Mouse (Mus musculus) lung, postnatal 0 days (tissue): Measurements from ENCODE around the gene Cyb5d1. TPM values are rescaled to one million over a fixed set of nuclear protein-coding genes. Genes with fewer than 3 reads are reported as not detected.

ENCODE experiments used
- ATAC-seq: fragments of 200-750 bp; cut with Nextera tagmentation; 2 replicates; pipeline ENCODE4 v1.8.0; 2017; ENCODE audit warnings: moderate library complexity
- DNase-seq: peaks from one replicate; pipeline ENCODE4 v3.0.0-alpha.2; 2016; ENCODE audit warnings: low spot score
- H3K27ac ChIP-seq: fragments of 300-500 bp; sonication (generic); 2 replicates; pipeline ENCODE4 v1.5.1; 2014; ENCODE audit warnings: antibody characterized with exemption, mild to moderate bottlenecking, low read length, mixed read lengths
- H3K27me3 ChIP-seq: fragments of 300-500 bp; sonication (generic); replicated peaks from 2 replicates; pipeline ENCODE4 v1.6.1; 2014; ENCODE audit warnings: low read length, mixed read lengths; ENCODE audit not compliant: insufficient read depth
- H3K36me3 ChIP-seq: fragments of 300-500 bp; sonication (generic); 2 replicates; pipeline ENCODE4 v1.6.1; 2014; ENCODE audit warnings: low read length, mixed read lengths; ENCODE audit not compliant: insufficient read depth
- H3K4me1 ChIP-seq: fragments of 300-500 bp; sonication (generic); 2 replicates; pipeline ENCODE4 v1.6.1; 2014; ENCODE audit warnings: antibody characterized with exemption, low read depth, low read length, mixed read lengths; ENCODE audit not compliant: insufficient read depth
- H3K4me2 ChIP-seq: fragments of 300-500 bp; sonication (generic); replicated peaks from 2 replicates; pipeline ENCODE4 v1.6.1; 2014; ENCODE audit warnings: low read depth, mild to moderate bottlenecking, low read length, moderate library complexity, mixed read lengths
- H3K4me3 ChIP-seq: fragments of 300-500 bp; sonication (generic); 2 replicates; pipeline ENCODE4 v1.5.1; 2014; ENCODE audit warnings: low read depth, low read length
- H3K9ac ChIP-seq: fragments of 300-500 bp; sonication (generic); replicated peaks from 2 replicates; pipeline ENCODE4 v1.6.1; 2014; ENCODE audit warnings: low read depth, mild to moderate bottlenecking
- H3K9me3 ChIP-seq: fragments of 300-500 bp; sonication (generic); 2 replicates; pipeline ENCODE4 v1.6.1; 2016; ENCODE audit warnings: low read length, mixed read lengths
- CTCF ChIP-seq: IDR thresholded peaks from 2 replicates; pipeline ENCODE4 v1.5.1; 2016; ENCODE audit warnings: antibody characterized with exemption, mild to moderate bottlenecking
- EP300 ChIP-seq: IDR thresholded peaks from 2 replicates; pipeline ENCODE4 v1.6.1; 2016; ENCODE audit warnings: antibody characterized with exemption, mild to moderate bottlenecking, control low read depth
- WGBS: fragments of 180-500 bp; shearing (Covaris S2); extraction: QIAGEN DNeasy Blood & Tissue Kit; methylation state at CpG from one replicate; pipeline ENCODE4 v1.1.7; 2014; 5-methylcytosine and 5-hydroxymethylcytosine counted together
- polyA plus RNA-seq: library from polyadenylated mRNA; unstranded; fragments of >200 nt; fragmentation: Nextera tagmentation; extraction: Ambion mirVana; gene quantifications from 2 replicates; pipeline ENCODE4 v1.2.1, GENCODE M21; 2015

The Cyb5d1 gene
- polyA plus RNA-seq, 1 experiment from 2014 or later = 16.3 TPM

- Histone ChIP-seq H3K4me3 (no peak overlapping the region), H3K9me3 (no peaks in the 10 kb centered on the region), H3K36me3 (no peaks in the 10 kb centered on the region), H3K4me2 (no peak overlapping the region), H3K27me3 (no peaks in the 10 kb centered on the region), H3K27ac (no peak overlapping the region), H3K9ac (no peak overlapping the region), H3K4me1 (peaks cover 6% of the 10 kb centered on the region; the same call in 1 of the 2 replicates)
- DNase-seq = no peak
- no peak for ATAC-seq
- TF ChIP-seq CTCF (no peak), EP300 (no peak)
- WGBS = 21% methylated on average over 24 of the region's 25 CpGs
Measured at GRCm38 (mm10) chr11:69421131-69421977, 25.9 kb upstream of the Cyb5d1 start.

- H3K4me1 ChIP-seq = peaks cover 6% of the 10 kb centered on the region; the same call in 1 of the 2 replicates
- H3K9ac ChIP-seq = no peak overlapping the region
- H3K4me3 ChIP-seq = peak overlapping the region; percentile 54
- 16% methylated on average over 10 of the region's 10 CpGs for WGBS
- peak overlapping the region; percentile 89; the same call in 1 of the 2 replicates for H3K27ac ChIP-seq
- no peak for ATAC-seq
- no peaks in the 10 kb centered on the region for H3K9me3 ChIP-seq
- H3K27me3 ChIP-seq = no peaks in the 10 kb centered on the region
- no peaks in the 10 kb centered on the region for H3K36me3 ChIP-seq
- H3K4me2 ChIP-seq = peak overlapping the region; percentile 96
- no peak for DNase-seq
- TF ChIP-seq CTCF (no peak), EP300 (no peak)
Measured at GRCm38 (mm10) chr11:69420554-69421000, 25.1 kb upstream of the Cyb5d1 start.

DNA sequence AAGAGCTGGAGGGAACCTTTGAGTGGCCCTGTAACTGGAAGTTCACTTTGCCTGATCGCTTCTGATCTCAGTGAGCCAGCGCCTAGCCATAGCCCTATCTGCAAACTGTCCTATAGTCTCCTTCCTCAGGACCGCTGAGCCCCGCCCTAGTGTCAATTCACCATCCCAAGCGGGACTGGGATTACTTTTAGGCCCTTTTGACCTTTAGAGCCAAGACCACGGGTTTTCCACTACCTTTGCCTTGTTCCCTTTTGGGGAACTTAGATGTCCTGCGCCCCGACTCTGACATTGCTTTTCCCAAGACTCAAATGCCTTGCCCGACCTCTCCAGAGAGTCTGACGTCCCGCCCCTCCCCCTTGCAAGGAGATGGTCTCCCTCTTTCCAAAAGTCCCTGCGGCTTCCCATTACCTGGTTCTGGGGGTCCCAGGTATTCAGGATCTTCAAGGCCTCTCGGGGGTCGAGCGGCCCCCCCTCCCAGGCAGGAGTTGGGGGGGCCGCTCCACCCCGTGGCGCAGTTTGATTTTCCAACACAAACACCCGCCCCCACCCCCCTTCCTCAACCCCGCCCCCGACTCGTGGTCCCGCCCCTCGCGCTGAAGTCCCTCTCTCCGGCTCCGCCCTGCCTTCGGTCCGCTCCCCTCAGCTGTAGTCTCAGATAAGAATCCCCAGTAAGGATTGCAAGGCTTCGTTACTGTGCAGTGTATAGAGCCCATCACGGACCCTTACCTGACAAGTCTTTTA lies 24.6 kb upstream of the Cyb5d1 start:
- Histone ChIP-seq H3K4me1 (peaks cover 7% of the 10 kb centered on the region), H3K4me3 (peak overlapping the region; percentile 54), H3K9ac (peak overlapping the region; percentile 29), H3K27ac (peak overlapping the region; percentile 89), H3K4me2 (peak overlapping the region; percentile 96), H3K27me3 (no peaks in the 10 kb centered on the region), H3K9me3 (no peaks in the 10 kb centered on the region), H3K36me3 (no peaks in the 10 kb centered on the region)
- under 1% methylated on average over 28 of the region's 31 CpGs for WGBS
- no peak for TF ChIP-seq CTCF
- TF ChIP-seq EP300 = no peak
- ATAC-seq (no peak), DNase-seq (peak; percentile 78)

GRCm38 (mm10) chr11:69419443-69419812 lies 24.0 kb upstream of the Cyb5d1 start:
- peak overlapping the region; percentile 96 for H3K4me2 ChIP-seq
- peak overlapping the region; percentile 54 for H3K4me3 ChIP-seq
- no peaks in the 10 kb centered on the region for H3K9me3 ChIP-seq
- under 1% methylated on average over 19 of the region's 19 CpGs for WGBS
- peak overlapping the region; percentile 29 for H3K9ac ChIP-seq
- TF ChIP-seq CTCF = peak; percentile 73
- no peak for TF ChIP-seq EP300
- no peaks in the 10 kb centered on the region for H3K36me3 ChIP-seq
- no peaks in the 10 kb centered on the region for H3K27me3 ChIP-seq
- no peak for ATAC-seq
- H3K4me1 ChIP-seq = peaks cover 13% of the 10 kb centered on the region
- H3K27ac ChIP-seq = peak overlapping the region; percentile 89
- DNase-seq = peak; percentile 74

DNA sequence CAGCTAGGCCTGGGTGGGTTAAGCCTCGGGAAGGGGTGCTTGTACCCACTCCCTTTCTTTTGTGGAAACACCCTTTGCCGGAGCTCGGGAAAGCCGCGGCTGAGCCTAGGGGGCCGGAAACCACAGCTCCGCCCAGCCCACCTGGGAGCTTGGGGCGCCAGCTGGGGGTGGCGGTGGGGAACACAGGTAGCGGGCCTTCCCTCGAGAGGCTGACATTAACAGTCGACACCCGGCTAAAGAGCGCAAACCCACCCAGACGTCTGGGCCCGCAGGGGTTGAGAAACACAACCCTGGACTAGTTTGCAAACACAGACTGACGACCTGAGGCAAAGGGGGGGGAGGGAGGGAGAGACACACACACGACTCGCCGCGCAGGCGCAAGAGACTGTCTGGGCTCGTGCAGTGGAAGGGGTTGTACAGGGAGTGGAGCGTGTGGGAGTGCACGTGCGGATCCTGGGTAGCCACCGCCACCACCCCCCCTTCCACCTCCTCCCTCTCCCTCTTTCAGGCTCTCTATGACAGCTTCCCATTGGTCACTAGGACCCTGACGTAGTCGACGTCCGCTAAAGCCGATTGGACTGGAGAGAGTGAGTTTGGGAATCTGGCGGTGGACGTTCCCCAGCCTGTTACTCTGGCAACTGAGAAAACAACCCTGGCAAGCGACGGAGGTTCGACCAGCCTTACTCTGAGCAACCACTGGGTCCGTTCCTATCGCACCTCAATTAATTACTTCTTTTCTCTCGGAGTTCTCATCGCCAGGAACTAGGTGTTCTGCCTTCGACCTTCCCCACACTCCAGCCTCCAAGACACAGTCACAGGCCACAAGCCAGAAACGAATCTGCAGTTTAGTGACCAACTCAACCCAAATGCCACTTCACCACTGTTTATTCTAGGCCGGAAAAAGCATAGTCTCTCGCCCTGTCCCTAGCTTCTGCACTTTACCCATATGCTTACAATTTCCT lies 23.3 kb upstream of the Cyb5d1 start:
- Histone ChIP-seq H3K4me1 (peaks cover 18% of the 10 kb centered on the region), H3K9ac (peak overlapping the region; percentile 76), H3K27ac (peak overlapping the region; percentile 98), H3K9me3 (no peaks in the 10 kb centered on the region), H3K4me2 (peak overlapping the region; percentile 96), H3K4me3 (peak overlapping the region; percentile 54), H3K27me3 (no peaks in the 10 kb centered on the region), H3K36me3 (no peaks in the 10 kb centered on the region)
- 1% methylated on average over 44 of the region's 45 CpGs for WGBS
- peak; percentile 24 for TF ChIP-seq CTCF
- TF ChIP-seq EP300 = no peak
- ATAC-seq = peak; percentile 86
- peak; percentile 100 for DNase-seq
